Mouse (Mus musculus) small intestine, adult 2 months (tissue): ENCODE data around the gene Fgf12.

Experiments
- CTCF ChIP-seq: fragments of 200-500 bp; IDR thresholded peaks from 2 replicates; pipeline ENCODE4 v1.5.1; 2012; ENCODE audit warnings: low read depth, mild to moderate bottlenecking, control low read depth, inconsistent platforms, low read length, moderate library complexity, mixed read lengths; ENCODE audit not compliant: insufficient replicate concordance, insufficient read length; ENCODE audit errors: extremely low read depth
- POLR2A ChIP-seq: fragments of 200-500 bp; IDR thresholded peaks from 2 replicates; pipeline ENCODE4 v1.6.1; 2012; ENCODE audit warnings: low read depth, mild to moderate bottlenecking, control low read depth, inconsistent platforms, low read length, moderate library complexity

DNA sequence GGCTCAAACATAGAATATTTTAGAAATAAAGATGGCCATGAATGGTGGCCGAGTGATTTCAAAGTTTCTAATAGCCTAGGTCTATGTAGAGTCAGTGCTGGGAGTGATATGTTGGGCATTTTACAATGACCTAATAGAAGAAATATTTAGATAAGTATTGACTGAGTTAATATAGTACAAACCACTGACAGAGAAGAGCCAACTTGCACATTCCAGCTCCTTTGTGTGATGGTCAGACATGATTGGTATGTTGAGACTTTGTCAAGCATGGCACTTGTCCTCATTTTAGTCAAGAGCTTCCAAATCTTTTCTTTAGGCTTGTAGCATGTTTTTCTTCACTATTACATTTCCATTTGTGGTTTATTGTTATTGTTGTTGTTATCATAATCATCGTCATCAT is 596.4 kb downstream of the Fgf12 start:
- TF ChIP-seq POLR2A (no peak), CTCF (no peak)
